Mouse (Mus musculus) MEL-GATA-1-ER (cell line): ENCODE results near the gene Itgb1bp1.

Experiments used
- DNase-seq: peaks from one replicate; pipeline ENCODE4 v3.0.0-alpha.2; 2012; ENCODE audit warnings: low read depth; ENCODE audit errors: extremely low read depth

Itgb1bp1 gene

DNA sequence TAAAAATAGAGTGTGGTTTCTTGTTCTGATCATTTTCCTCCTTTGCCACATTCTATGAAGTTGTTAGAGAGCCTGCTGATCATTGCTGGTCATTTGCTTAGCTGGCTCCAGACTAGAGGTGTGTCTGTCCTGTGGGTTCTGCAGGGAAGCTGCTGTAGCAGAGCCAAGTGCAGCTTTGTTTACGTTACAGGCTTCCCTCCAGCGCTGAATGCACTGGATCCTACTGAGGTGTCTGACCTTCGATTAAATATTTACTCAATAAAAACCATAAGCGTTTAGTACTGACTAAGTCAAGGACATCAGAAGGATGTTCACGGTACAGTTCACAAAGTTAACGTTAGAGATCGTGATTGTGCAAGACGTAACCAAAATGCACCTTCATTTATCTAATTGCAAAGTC is 15.8 kb upstream of the Itgb1bp1 start:
- DNase-seq = no peak

DNA sequence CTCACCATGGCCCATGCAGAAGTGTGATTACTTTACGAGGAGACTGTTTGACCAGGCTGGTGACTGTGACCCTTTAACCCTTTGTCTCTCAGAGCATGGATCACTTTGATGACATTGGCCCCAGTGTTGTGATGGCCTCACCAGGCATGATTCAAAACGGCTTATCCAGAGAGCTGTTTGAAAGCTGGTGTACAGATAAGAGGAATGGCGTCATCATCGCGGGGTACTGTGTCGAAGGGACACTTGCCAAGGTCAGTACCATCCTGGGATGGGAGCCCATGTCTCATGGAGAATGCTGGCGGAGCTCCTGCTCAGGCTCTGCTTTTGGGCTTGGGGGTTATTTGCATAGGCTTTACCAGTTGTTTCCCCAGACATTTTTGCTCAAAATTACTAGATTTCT is 15.2 kb upstream of the Itgb1bp1 start:
- no peak for DNase-seq

DNA sequence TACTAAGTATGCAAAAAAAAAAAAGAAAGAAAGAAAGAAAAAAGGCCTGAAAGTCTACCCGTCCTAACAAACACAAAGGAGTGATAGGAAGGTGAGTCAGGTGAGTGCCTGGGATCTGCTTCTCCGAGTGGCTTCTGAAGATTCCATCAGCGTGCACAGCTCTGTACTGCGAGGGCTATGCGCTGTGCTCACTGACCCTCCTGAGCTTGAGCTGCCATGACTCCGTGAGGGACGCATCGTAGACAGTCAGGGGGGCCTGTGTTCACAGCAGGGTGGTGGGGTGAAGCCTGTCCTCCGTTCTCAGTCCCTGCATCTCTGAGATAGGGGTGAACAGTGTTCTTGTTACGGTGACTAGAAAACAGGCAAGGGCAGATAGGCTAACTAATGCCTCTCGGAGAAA is 12.8 kb upstream of the Itgb1bp1 start:
- DNase-seq = no peak

DNA sequence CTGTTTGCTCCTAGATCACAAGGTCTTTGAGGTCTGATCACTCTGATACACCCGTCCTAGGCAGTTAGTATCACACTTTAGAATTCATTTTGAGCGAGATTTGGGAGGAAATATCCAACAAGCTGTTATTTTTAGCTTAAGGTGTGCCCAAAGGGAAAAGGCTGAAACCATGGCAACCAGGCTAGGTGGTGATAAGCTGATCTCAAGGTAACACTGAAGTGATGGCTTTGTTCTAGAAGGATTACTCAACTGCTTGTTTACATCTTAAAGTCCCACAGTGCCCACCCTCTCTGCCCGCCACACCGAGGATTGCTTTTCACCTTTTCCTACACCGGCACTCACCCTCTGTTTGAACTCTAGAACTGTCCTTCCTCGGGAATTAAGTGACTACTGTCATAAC is 3.6 kb upstream of the Itgb1bp1 start:
- no peak for DNase-seq

DNA sequence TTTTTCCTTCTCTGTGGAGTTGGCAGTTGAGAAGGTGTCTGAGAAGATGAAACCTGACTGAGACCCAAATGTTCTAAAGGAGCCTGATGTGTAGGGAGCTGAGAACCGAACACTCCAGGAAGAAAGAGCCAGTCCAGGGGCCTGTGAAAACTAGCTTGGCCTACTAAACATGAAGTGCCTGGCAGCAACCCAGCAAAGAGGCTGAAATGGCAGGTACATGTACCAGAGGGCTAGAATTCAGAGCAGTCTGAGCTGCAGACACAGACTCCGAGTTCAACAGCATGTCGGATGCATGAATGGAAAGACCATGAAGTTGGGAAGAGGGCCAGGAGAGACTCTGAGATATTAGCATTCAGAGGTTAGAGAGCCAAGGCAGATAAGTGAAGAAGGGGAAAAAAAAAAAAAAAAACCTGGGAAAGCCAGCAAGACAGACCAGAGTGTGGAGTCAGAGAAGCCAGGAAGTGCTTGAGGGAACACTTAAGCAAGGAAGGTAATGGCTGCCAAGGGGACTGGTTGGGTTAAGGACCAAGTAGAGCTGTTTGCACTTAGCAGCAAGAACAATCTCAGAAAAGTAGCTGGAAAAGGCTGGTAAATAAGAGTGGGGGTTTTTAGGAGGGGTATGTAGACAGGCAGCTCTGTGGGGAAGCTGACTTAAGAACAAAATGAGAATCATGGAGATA is 2.8 kb upstream of the Itgb1bp1 start:
- no peak for DNase-seq

DNA sequence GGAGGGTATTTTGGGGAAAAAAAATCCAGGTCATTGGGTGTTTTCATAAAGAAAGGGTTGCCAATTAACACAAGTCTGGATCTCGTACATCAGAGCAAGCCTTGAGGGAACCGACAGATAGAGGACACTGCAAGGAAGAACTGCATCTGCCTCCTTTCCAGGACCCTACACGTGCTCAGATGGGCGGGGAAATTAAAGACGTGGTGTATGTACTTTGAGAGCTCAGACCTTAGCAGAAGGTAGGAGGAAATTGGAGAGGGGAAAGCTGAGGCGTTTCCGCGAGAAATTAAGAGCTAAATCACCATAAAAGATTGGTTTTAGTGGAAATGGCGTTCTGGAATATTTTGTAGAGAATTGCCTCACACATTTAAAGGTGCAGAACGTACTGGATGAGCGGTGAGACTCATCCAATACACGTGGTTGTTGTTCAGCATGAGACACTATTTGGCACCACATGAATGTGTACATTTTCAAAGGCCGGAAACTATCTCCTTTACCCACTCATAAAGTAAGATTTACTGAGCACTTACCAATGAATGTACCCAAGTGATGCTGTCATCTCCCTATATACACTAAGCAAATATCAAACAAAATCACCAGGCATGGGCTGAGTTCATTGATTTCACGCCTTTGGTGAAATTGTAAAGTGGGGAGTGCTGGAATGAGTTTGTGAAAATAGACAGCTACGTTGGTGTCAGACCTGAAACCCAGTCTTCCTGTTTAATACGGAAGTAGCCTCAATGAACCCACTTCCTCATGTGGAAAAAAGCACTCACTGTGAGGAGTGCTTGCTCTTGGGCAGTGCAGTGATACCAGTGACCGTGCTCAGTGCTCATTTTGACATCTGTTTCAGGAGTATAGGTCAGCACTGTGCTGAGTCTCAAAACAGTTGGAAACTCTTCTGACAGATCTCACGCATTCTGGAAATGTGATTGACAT is 897 bp upstream of the Itgb1bp1 start:
- peak; percentile 26 for DNase-seq

- DNase-seq = peak; percentile 17
These were observed 409 bp downstream of the Itgb1bp1 start for GRCm38 (mm10) chr12:21285508-21286242.

GRCm38 (mm10) chr12:21284761-21285441 is 1.2 kb downstream of the Itgb1bp1 start, which contains the start of gene Cpsf3:
Gene Cpsf3, plus strand, starts transcription at chr12:21285391.
- no peak for DNase-seq

GRCm38 (mm10) chr12:21277352-21277864 is 8.7 kb downstream of the Itgb1bp1 start:
- DNase-seq = no peak

DNA sequence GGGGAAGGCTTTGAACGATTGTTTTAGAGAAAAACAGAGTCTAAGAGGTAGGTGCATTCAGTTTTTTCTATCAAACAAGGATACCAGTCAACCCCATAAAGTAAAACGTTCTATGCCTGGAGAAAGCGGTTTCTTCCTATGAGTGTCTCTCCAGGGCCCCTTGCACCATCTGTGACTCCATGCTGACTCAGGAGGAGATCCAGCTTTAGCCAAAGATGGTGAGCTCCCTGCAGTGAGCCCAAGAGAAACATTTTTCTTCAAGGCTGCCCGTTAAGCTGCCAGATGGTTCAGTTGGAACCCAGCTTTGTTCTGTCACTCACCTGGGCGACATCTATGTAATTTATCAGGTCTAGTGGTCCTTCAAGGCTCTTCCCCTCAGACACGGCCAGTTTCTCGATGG is 11.6 kb downstream of the Itgb1bp1 start:
- no peak for DNase-seq

DNA sequence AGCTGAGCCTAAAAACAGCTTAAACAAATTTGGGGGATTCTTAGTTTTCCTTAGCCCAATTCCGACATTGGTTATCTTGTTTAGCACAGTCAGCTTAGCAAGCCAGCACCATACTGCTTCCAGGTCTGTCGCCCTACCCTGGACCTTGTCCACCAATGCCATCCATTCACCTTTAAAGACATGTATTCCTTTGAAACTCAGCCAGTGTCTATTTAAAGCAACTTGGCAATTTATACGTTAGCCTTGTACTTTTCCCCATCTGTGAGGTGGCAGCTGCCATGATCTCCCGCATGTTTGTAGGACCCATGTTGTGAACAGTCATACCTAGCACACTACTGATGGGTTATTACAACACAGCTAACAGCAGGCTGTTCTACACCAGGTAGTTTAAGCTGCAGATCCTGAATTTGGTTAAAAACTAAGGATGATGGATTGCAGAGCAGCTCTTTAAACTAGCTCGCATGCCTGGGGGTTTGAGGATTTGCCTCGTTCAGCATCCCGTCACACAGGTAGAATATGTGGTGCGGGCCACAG is 17.9 kb downstream of the Itgb1bp1 start:
- DNase-seq = no peak

GRCm38 (mm10) chr12:21266784-21267098 is 19.3 kb downstream of the Itgb1bp1 start:
- no peak for DNase-seq

DNA sequence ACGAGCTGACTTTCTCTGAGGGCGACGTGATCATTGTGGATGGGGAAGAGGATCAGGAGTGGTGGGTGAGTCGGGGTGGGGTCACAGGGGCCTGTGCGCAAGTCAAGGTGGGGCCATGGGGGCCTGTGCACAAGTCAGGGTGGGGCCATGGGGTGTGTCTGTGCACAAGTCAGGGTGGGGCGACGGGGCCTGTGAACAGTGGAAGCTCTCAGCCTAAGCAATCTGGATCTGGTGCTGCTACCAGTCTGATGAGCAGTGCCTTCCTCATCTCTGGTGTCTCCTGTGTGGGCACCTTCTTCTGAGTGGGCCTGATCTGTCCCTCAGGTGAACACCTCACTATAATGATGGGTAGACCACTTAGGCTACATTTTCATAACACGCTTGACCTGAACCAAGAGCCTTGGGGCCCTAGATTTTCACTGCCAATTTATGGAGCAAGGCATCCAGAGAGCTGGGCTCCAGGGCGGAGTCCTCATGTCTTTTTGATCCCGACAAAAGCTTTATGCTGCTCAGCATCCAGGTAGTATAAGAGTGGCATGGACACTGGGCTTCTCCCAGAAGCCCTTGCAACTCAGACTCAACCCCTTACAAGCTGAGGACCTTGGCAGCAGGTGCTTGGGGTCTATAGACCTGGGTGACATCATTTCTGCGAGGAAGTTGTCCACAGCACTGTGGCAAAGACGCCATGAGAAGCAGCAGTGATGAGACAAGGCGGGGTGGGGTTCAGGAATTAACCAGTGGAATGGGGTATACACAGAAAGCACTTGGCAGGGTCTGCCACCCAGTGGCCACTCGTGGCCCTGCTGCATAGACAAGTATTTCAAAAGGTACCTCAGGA is 19.9 kb downstream of the Itgb1bp1 start:
- DNase-seq = peak; percentile 5

- DNase-seq = no peak
These were observed 20.6 kb downstream of the Itgb1bp1 start for GRCm38 (mm10) chr12:21265501-21265900.

DNA sequence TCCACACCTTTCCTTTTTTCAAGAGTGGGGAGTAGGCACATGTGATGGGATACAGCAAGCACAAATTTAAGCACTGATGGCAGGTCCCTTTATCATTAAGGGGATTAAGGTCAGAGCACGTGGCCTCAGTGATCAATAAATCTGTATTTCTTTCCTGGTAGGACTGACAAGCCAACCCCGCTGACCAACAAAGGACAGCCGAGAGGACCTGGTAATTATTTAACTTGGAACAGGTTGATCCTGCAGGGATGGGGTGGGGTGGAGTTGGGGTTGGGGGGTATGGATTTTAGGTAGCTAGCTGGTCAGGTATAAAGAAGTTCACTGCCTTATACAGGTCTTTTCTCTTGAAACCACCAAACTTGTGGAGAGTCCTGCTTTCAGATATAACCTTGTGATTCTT is 21.1 kb downstream of the Itgb1bp1 start:
- no peak for DNase-seq

- no peak for DNase-seq
These were observed 21.8 kb downstream of the Itgb1bp1 start for GRCm38 (mm10) chr12:21264241-21264640.

DNA sequence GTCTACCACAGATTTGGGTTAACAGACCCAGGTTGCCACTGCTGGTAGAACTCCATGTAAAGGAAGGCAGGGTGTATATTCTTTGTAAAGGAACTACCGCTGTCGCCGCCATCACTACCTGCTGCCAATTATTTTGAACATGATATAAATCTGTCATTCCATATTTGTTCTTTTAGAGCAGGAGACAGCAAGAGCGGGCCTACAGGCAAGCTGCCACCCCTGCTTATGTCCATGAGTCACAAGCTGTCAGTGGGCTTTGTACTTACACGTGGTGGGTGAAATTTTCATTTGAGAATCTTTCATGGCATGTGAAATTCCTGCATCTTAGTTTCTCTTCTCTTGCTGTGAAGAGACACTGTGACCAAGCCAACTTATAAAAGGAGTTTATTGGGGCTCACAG is 22.8 kb downstream of the Itgb1bp1 start:
- no peak for DNase-seq

DNA sequence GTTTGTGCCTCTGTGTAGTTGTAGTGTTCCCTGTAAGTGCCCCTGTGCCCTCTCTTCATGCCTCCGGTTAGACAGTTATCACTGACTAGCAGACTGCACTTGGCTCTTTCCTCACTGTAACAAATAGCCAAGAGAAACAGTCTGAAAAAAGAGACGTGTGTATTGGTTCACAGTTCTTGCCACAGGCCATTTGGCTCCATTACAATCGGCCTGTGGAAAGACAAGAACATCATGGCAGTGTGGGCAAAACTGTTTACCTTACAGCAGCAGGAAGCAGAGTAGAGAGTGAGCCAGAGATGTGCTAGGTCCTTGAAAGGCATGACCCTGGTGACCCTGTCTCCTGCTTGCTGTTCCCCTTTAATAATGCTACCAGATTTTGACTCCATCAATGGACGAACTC is 24.6 kb downstream of the Itgb1bp1 start:
- DNase-seq = no peak

- DNase-seq = peak; percentile 3
These were observed 25.4 kb downstream of the Itgb1bp1 start for GRCm38 (mm10) chr12:21260494-21261256.
